ENCODE assay signal across 13 mouse cellular contexts in the genomic region with DNA sequence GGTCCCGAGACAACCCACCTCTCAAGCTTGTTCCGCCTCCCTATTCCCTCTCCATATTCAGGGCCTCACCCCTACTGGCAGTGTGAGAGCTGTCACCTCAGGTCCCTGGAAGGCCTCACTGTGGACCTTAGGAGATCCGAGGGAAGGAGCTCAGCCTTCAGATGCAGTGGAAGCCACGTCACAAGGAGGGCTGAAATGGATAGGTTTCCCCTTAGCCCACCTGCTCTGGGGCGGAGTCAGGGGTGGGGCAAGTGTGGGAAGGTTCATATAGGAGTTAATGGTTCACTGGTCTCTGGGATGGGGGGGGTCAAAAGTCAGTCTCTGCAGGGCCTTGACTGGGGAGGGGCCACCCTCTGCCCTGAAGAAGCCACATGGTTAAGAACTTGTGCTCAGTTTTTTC. TPM values are rescaled to one million over a fixed set of nuclear protein-coding genes. Genes with fewer than 3 reads are reported as not detected.
DNase-seq lines count a peak whose midpoint lies in the region; ATAC-seq and TF ChIP-seq lines count a peak whose summit lies in the region.
"Had no signal": no experiment of that assay in that cellular context is flagged by ENCODE, and none has a peak within 500 bp of the region (broad histone marks: within the 10 kb centered on the region; RNA-seq: fewer than 3 reads in every experiment).

No protein-coding gene starts in this region.

- peaks cover 18% of the 10 kb centered on the region for H3K36me3 ChIP-seq in erythroblast, embryonic 14.5 days (ENCODE audit: control insufficient read depth)
- H3K36me3 ChIP-seq in embryonic facial prominence, embryonic 10.5 days (replicated peaks) = peaks cover 54% of the 10 kb centered on the region
- peaks cover 6% of the 10 kb centered on the region; the same call in 1 of the 2 replicates for H3K36me3 ChIP-seq in kidney, embryonic 16.5 days (ENCODE audit: insufficient read depth, low read length)
- no peaks in the 10 kb centered on the region for H3K36me3 ChIP-seq in liver, embryonic 14.5 days (replicated peaks; ENCODE audit: control insufficient read depth, insufficient read depth, low read depth)

- no peak for TF ChIP-seq CTCF in liver, embryonic 14.5 days (IDR thresholded peaks at IDR 0.05; ENCODE audit: low read depth)

- peak overlapping the region; percentile 31 for H3K4me2 ChIP-seq in kidney, embryonic 16.5 days (replicated peaks; ENCODE audit: low read depth, low read length)
- peak overlapping the region; percentile 39 for H3K4me2 ChIP-seq in liver, embryonic 14.5 days (ENCODE audit: low read depth)
- H3K4me2 ChIP-seq: limb, embryonic 15.5 days had no signal

- no peaks in the 10 kb centered on the region for H3K27me3 ChIP-seq in erythroblast, embryonic 14.5 days (ENCODE audit: control insufficient read depth)
- no peaks in the 10 kb centered on the region for H3K27me3 ChIP-seq in embryonic facial prominence, embryonic 10.5 days (replicated peaks; ENCODE audit: low read depth, poor library complexity, severe bottlenecking)
- no peaks in the 10 kb centered on the region for H3K27me3 ChIP-seq in kidney, embryonic 16.5 days (ENCODE audit: insufficient read depth, low read length)
- no peaks in the 10 kb centered on the region for H3K27me3 ChIP-seq in liver, embryonic 14.5 days (ENCODE audit: control insufficient read depth, insufficient read depth, low read length)
- H3K27me3 ChIP-seq: limb, embryonic 15.5 days had no signal

- WGBS in embryonic facial prominence, embryonic 10.5 days = 26% methylated on average over 5 of the region's 5 CpGs
- 22% methylated on average over 5 of the region's 5 CpGs for WGBS in kidney, embryonic 16.5 days
- 40% methylated on average over 5 of the region's 5 CpGs for WGBS in liver, embryonic 14.5 days (ENCODE audit: insufficient replicate concordance)

- TF ChIP-seq EP300 in liver, embryonic 14.5 days (IDR thresholded peaks at IDR 0.05; ENCODE audit: low read depth) = no peak

- H3K4me3 ChIP-seq in erythroblast, embryonic 14.5 days (replicated peaks) = peak overlapping the region; percentile 39
- peak overlapping the region; percentile 18; the same call in 1 of the 2 replicates for H3K4me3 ChIP-seq in embryonic facial prominence, embryonic 10.5 days
- H3K4me3 ChIP-seq in kidney, embryonic 16.5 days (ENCODE audit: low read length) = peak overlapping the region; percentile 25
- peak overlapping the region; percentile 43 to 46 for H3K4me3 ChIP-seq in liver, embryonic 14.5 days (ENCODE audit: insufficient read depth in 1 of 2, low read depth in 2 of 2, low read length in 2 of 2)
- H3K4me3 ChIP-seq: limb, embryonic 15.5 days had no signal

- H3K9me3 ChIP-seq in erythroblast, embryonic 14.5 days (ENCODE audit: control insufficient read depth, low read length) = no peaks in the 10 kb centered on the region
- no peaks in the 10 kb centered on the region for H3K9me3 ChIP-seq in embryonic facial prominence, embryonic 10.5 days
- no peaks in the 10 kb centered on the region for H3K9me3 ChIP-seq in kidney, embryonic 16.5 days (ENCODE audit: low read length)
- no peaks in the 10 kb centered on the region for H3K9me3 ChIP-seq in liver, embryonic 14.5 days (ENCODE audit: control insufficient read depth, low read length)
- H3K9me3 ChIP-seq: limb, embryonic 15.5 days had no signal

- H3K4me1 ChIP-seq in erythroblast, embryonic 14.5 days (ENCODE audit: control insufficient read depth) = peaks cover 18% of the 10 kb centered on the region
- peaks cover 33% of the 10 kb centered on the region for H3K4me1 ChIP-seq in embryonic facial prominence, embryonic 10.5 days
- H3K4me1 ChIP-seq in kidney, embryonic 16.5 days (ENCODE audit: insufficient read depth, low read length) = peaks cover 10% of the 10 kb centered on the region
- no peaks in the 10 kb centered on the region; a peak in 1 of 4 replicates for H3K4me1 ChIP-seq in liver, embryonic 14.5 days (replicated peaks; ENCODE audit: control insufficient read depth in 2 of 2, insufficient read depth in 2 of 2, low read length in 1 of 2)

- DNase-seq in embryonic facial prominence, embryonic 10.5 days (ENCODE audit: low spot score) = no peak
- DNase-seq in liver, embryonic 14.5 days (ENCODE audit: low read depth in 3 of 3, low spot score in 3 of 3) = no peak
- DNase-seq in natural killer cell, adult 2 months (ENCODE audit: low spot score in 2 of 2) = no peak
- no peak for DNase-seq in urinary bladder, postnatal 25 days (ENCODE audit: low spot score)
- DNase-seq in heart, adult 8-10 months (ENCODE audit: low spot score) = no peak
- DNase-seq: adrenal gland, postnatal 14 days; cerebellum, adult 18-20 months; midbrain, embryonic 14.5 days had no signal

- H3K27ac ChIP-seq in embryonic facial prominence, embryonic 10.5 days (replicated peaks) = no peak overlapping the region
- peak overlapping the region; percentile 59 for H3K27ac ChIP-seq in kidney, embryonic 16.5 days (ENCODE audit: low read length)
- no peak overlapping the region for H3K27ac ChIP-seq in liver, embryonic 14.5 days
- H3K27ac ChIP-seq: limb, embryonic 15.5 days had no signal

- no peak for ATAC-seq in erythroblast, adult 5-6 weeks (replicated peaks; ENCODE audit: low FRiP score, poor library complexity, severe bottlenecking)
- ATAC-seq in kidney, embryonic 16.5 days (ENCODE audit: low FRiP score, low TSS enrichment) = peak; percentile 79
- peak; percentile 30; the same call in 1 of the 2 replicates for ATAC-seq in liver, embryonic 14.5 days (ENCODE audit: insufficient read depth)

- H3K9ac ChIP-seq in kidney, embryonic 16.5 days (replicated peaks; ENCODE audit: low read length) = 0 out of 2 replicates have a peak overlapping the region, but pooled peaks have one; percentile 25
- H3K9ac ChIP-seq in liver, embryonic 14.5 days (replicated peaks) = no peak overlapping the region
- H3K9ac ChIP-seq: limb, embryonic 15.5 days had no signal

RNA-seq across cellular contexts. Expression of a gene that starts 0.7 kb away (rescaled TPM):
- 0.15 and 0.16 TPM in 2 replicates for polyA plus RNA-seq in erythroblast, embryonic 14.5 days (2012)
- total RNA-seq in erythroblast, adult 5-6 weeks (2015; ENCODE audit: low replicate concordance) = not detected in 2 replicates
- total RNA-seq in erythroblast, adult 5-6 weeks (2017; ENCODE audit: low replicate concordance) = not detected in 2 replicates
- 0.13 and 0.36 TPM in 2 replicates for polyA plus RNA-seq in embryonic facial prominence, embryonic 10.5 days (2016; fragmentation: Nextera tagmentation; extraction: Ambion mirVana)
- polyA plus RNA-seq in kidney, embryonic 16.5 days (2015; fragmentation: Nextera tagmentation; extraction: Ambion mirVana) = 69.0 and 75.1 TPM in 2 replicates
- polyA plus RNA-seq in liver, embryonic 14.5 days (2012; rRNA removed) = 33.0 and 40.8 TPM in 2 replicates
- 37.6 and 40.7 TPM in 2 replicates for polyA plus RNA-seq in liver, embryonic 14.5 days (2014; fragmentation: Nextera tagmentation; extraction: Ambion mirVana)
- total RNA-seq in heart, adult 8-10 months (2022) = not detected
- total RNA-seq: neutrophil, adult 5-6 weeks had no signal
- polyA plus RNA-seq: midbrain, embryonic 14.5 days had no signal

RNA-seq across cellular contexts. Expression of a gene that starts 11.0 kb away (rescaled TPM):
- polyA plus RNA-seq in erythroblast, embryonic 14.5 days (2012) = 32.3 and 34.1 TPM in 2 replicates
- 11.1 and 20.1 TPM in 2 replicates for total RNA-seq in erythroblast, adult 5-6 weeks (2015; ENCODE audit: low replicate concordance)
- 7.4 and 15.2 TPM in 2 replicates for total RNA-seq in erythroblast, adult 5-6 weeks (2017; ENCODE audit: low replicate concordance)
- 119 and 129 TPM in 2 replicates for polyA plus RNA-seq in embryonic facial prominence, embryonic 10.5 days (2016; fragmentation: Nextera tagmentation; extraction: Ambion mirVana)
- 81.7 and 94.8 TPM in 2 replicates for polyA plus RNA-seq in kidney, embryonic 16.5 days (2015; fragmentation: Nextera tagmentation; extraction: Ambion mirVana)
- polyA plus RNA-seq in liver, embryonic 14.5 days (2012; rRNA removed) = 24.2 and 25.4 TPM in 2 replicates
- polyA plus RNA-seq in liver, embryonic 14.5 days (2014; fragmentation: Nextera tagmentation; extraction: Ambion mirVana) = 45.4 and 48.7 TPM in 2 replicates
- 10 to 100 TPM; 44.8 to 50.8 (median 45.2) TPM for total RNA-seq in heart, adult 8-10 months (2022)

RNA-seq across cellular contexts. Expression of a gene that starts 11.1 kb away (rescaled TPM):
- 0.37 and 0.48 TPM in 2 replicates for polyA plus RNA-seq in erythroblast, embryonic 14.5 days (2012)
- total RNA-seq in erythroblast, adult 5-6 weeks (2015; ENCODE audit: low replicate concordance) = 2.9 and 4.6 TPM in 2 replicates
- total RNA-seq in erythroblast, adult 5-6 weeks (2017; ENCODE audit: low replicate concordance) = 2.9 and 3.3 TPM in 2 replicates
- 42.1 and 44.6 TPM in 2 replicates for polyA plus RNA-seq in embryonic facial prominence, embryonic 10.5 days (2016; fragmentation: Nextera tagmentation; extraction: Ambion mirVana)
- polyA plus RNA-seq in kidney, embryonic 16.5 days (2015; fragmentation: Nextera tagmentation; extraction: Ambion mirVana) = 52.5 and 52.6 TPM in 2 replicates
- polyA plus RNA-seq in liver, embryonic 14.5 days (2012; rRNA removed) = 5.0 and 5.9 TPM in 2 replicates
- 4.8 and 6.2 TPM in 2 replicates for polyA plus RNA-seq in liver, embryonic 14.5 days (2014; fragmentation: Nextera tagmentation; extraction: Ambion mirVana)
- total RNA-seq in heart, adult 8-10 months (2022) = 10 to 100 TPM; 16.2 to 17.6 (median 16.7) TPM

RNA-seq across cellular contexts. Expression of a gene that starts 23.4 kb away (rescaled TPM):
- polyA plus RNA-seq in erythroblast, embryonic 14.5 days (2012) = 1.4 and 1.9 TPM in 2 replicates
- 7.7 and 30.0 TPM in 2 replicates for total RNA-seq in erythroblast, adult 5-6 weeks (2015; ENCODE audit: low replicate concordance)
- total RNA-seq in erythroblast, adult 5-6 weeks (2017; ENCODE audit: low replicate concordance) = 2.9 and 3.5 TPM in 2 replicates
- 12.1 and 12.4 TPM in 2 replicates for polyA plus RNA-seq in embryonic facial prominence, embryonic 10.5 days (2016; fragmentation: Nextera tagmentation; extraction: Ambion mirVana)
- polyA plus RNA-seq in kidney, embryonic 16.5 days (2015; fragmentation: Nextera tagmentation; extraction: Ambion mirVana) = 11.9 and 12.8 TPM in 2 replicates
- 7.4 and 7.7 TPM in 2 replicates for polyA plus RNA-seq in liver, embryonic 14.5 days (2012; rRNA removed)
- 4.3 and 5.5 TPM in 2 replicates for polyA plus RNA-seq in liver, embryonic 14.5 days (2014; fragmentation: Nextera tagmentation; extraction: Ambion mirVana)
- total RNA-seq in heart, adult 8-10 months (2022) = 10 to 100 TPM; 39.8 to 45.9 (median 44.0) TPM

RNA-seq across cellular contexts. Expression of a gene that starts 31.5 kb away (rescaled TPM):
- 0.49 and 0.53 TPM in 2 replicates for polyA plus RNA-seq in erythroblast, embryonic 14.5 days (2012)
- 1.9 and 5.6 TPM in 2 replicates for total RNA-seq in erythroblast, adult 5-6 weeks (2015; ENCODE audit: low replicate concordance)
- 2.8 and 3.2 TPM in 2 replicates for total RNA-seq in erythroblast, adult 5-6 weeks (2017; ENCODE audit: low replicate concordance)
- polyA plus RNA-seq in embryonic facial prominence, embryonic 10.5 days (2016; fragmentation: Nextera tagmentation; extraction: Ambion mirVana) = 9.5 and 11.1 TPM in 2 replicates
- 4.1 and 10.9 TPM in 2 replicates for polyA plus RNA-seq in kidney, embryonic 16.5 days (2015; fragmentation: Nextera tagmentation; extraction: Ambion mirVana)
- 6.5 and 7.7 TPM in 2 replicates for polyA plus RNA-seq in liver, embryonic 14.5 days (2012; rRNA removed)
- polyA plus RNA-seq in liver, embryonic 14.5 days (2014; fragmentation: Nextera tagmentation; extraction: Ambion mirVana) = 4.7 and 5.0 TPM in 2 replicates
- 100 to 1,000 TPM; 365 to 443 (median 423) TPM for total RNA-seq in heart, adult 8-10 months (2022)

Comparison
In these comparisons a context has a peak if more than half of its experiments do, and no peak if none do; other contexts are left out.
1. RNA of a gene that starts 0.7 kb away (polyA plus RNA-seq): 69.0 to 75.1 TPM in kidney, embryonic 16.5 days and 33.0 to 40.8 TPM in liver, embryonic 14.5 days; 0.13 to 0.36 TPM in embryonic facial prominence, embryonic 10.5 days and 0.15 to 0.16 TPM in erythroblast, embryonic 14.5 days; every median in the first group is over 10 times any median in the second.
2. Peak in every context shown above with its lines, with median percentiles within 50 percentile points of each other: H3K4me3 ChIP-seq.